Mouse (Mus musculus) hindbrain, embryonic 15.5 days (tissue): ENCODE data around the gene Cd320. TPM values are rescaled to one million over a fixed set of nuclear protein-coding genes. Genes with fewer than 3 reads are reported as not detected.
"Not testable (repeated sequence)": the region's sequence is repeated elsewhere in the genome, so short reads cannot be mapped to it uniquely, and the experiment has no call there.

Source experiments
- ATAC-seq: fragments of 200-750 bp; cut with Nextera tagmentation; 2 replicates; pipeline ENCODE4 v1.8.0; 2017; ENCODE audit warnings: low read depth, moderate number of reproducible peaks, moderate TSS enrichment; ENCODE audit not compliant: low FRiP score
- H3K27ac ChIP-seq: fragments of 300-500 bp; sonication (generic); replicated peaks from 2 replicates; pipeline ENCODE4 v1.5.1; 2015; ENCODE audit warnings: mild to moderate bottlenecking, inconsistent platforms
- H3K27me3 ChIP-seq: fragments of 300-500 bp; sonication (generic); 2 replicates; pipeline ENCODE4 v1.6.1; 2015; ENCODE audit warnings: control low read depth, inconsistent platforms
- H3K36me3 ChIP-seq: fragments of 300-500 bp; sonication (generic); 2 replicates; pipeline ENCODE4 v1.6.1; 2015; ENCODE audit warnings: control low read depth, inconsistent platforms
- H3K4me1 ChIP-seq: fragments of 300-500 bp; sonication (generic); replicated peaks from 2 replicates; pipeline ENCODE4 v1.6.1; 2015; ENCODE audit warnings: control low read depth, inconsistent platforms
- H3K4me2 ChIP-seq: fragments of 300-500 bp; sonication (generic); 2 replicates; pipeline ENCODE4 v1.6.1; 2015; ENCODE audit warnings: moderate library complexity, mild to moderate bottlenecking, inconsistent platforms
- H3K4me3 ChIP-seq: fragments of 300-500 bp; sonication (generic); 2 replicates; pipeline ENCODE4 v1.5.1; 2015; ENCODE audit warnings: mild to moderate bottlenecking, inconsistent platforms
- H3K9ac ChIP-seq: fragments of 300-500 bp; sonication (generic); 2 replicates; pipeline ENCODE4 v1.6.1; 2015; ENCODE audit warnings: inconsistent platforms
- H3K9me3 ChIP-seq: fragments of 300-500 bp; sonication (generic); 2 replicates; pipeline ENCODE4 v1.6.1; 2016; ENCODE audit warnings: control low read depth, inconsistent platforms
- WGBS: fragments of 180-500 bp; shearing (Covaris S2); methylation state at CpG from one replicate; pipeline ENCODE4 v1.1.7; 2015; 5-methylcytosine and 5-hydroxymethylcytosine counted together
- polyA plus RNA-seq: library from polyadenylated mRNA; unstranded; fragments of >200 nt; fragmentation: Nextera tagmentation; extraction: Ambion mirVana; gene quantifications from 2 replicates; pipeline ENCODE4 v1.2.1, GENCODE M21; 2015

Gene Cd320
- polyA plus RNA-seq, 1 experiment from 2014 or later: 54.7 TPM

- Histone ChIP-seq H3K4me3 (no peak overlapping the region), H3K27ac (no peak overlapping the region), H3K27me3 (no peaks in the 10 kb centered on the region), H3K36me3 (peaks cover 42% of the 10 kb centered on the region), H3K4me2 (no peak overlapping the region), H3K4me1 (peaks cover 11% of the 10 kb centered on the region), H3K9me3 (no peaks in the 10 kb centered on the region), H3K9ac (no peak overlapping the region)
- ATAC-seq: no peak
- 92% methylated on average over 10 of the region's 10 CpGs for WGBS
Observed at GRCm38 (mm10) chr17:33829561-33829960, 13.3 kb upstream of the Cd320 start.

- H3K4me2 ChIP-seq: peak overlapping the region; percentile 81
- no peaks in the 10 kb centered on the region for H3K27me3 ChIP-seq
- peaks cover 18% of the 10 kb centered on the region for H3K36me3 ChIP-seq
- 82% methylated on average over 1 of the region's 1 CpGs for WGBS
- ATAC-seq: no peak
- H3K4me1 ChIP-seq: peaks cover 18% of the 10 kb centered on the region
- no peaks in the 10 kb centered on the region for H3K9me3 ChIP-seq
- H3K9ac ChIP-seq: peak overlapping the region; percentile 80; the same call in 1 of the 2 replicates
- H3K27ac ChIP-seq: no peak overlapping the region
- H3K4me3 ChIP-seq: peak overlapping the region; percentile 94
Observed at GRCm38 (mm10) chr17:33844196-33844595, 1.3 kb downstream of the Cd320 start.

- Histone ChIP-seq H3K4me3 (no peak overlapping the region), H3K9me3 (no peaks in the 10 kb centered on the region), H3K27ac (no peak overlapping the region), H3K4me2 (no peak overlapping the region), H3K27me3 (no peaks in the 10 kb centered on the region), H3K4me1 (peaks cover 18% of the 10 kb centered on the region), H3K36me3 (peaks cover 25% of the 10 kb centered on the region), H3K9ac (no peak overlapping the region)
- ATAC-seq: no peak
- WGBS: 95% methylated on average over 8 of the region's 8 CpGs
Observed at GRCm38 (mm10) chr17:33848139-33848538, 5.2 kb downstream of the Cd320 start.

- no peaks in the 10 kb centered on the region for H3K4me1 ChIP-seq
- no peak overlapping the region for H3K4me2 ChIP-seq
- H3K9ac ChIP-seq: no peak overlapping the region
- no peaks in the 10 kb centered on the region for H3K9me3 ChIP-seq
- H3K27me3 ChIP-seq: no peaks in the 10 kb centered on the region
- no peak for ATAC-seq
- no peak overlapping the region for H3K27ac ChIP-seq
- no peak overlapping the region for H3K4me3 ChIP-seq
- peaks cover 25% of the 10 kb centered on the region for H3K36me3 ChIP-seq
- WGBS: 75% methylated on average over 1 of the region's 1 CpGs
Observed at GRCm38 (mm10) chr17:33851331-33851730, 8.4 kb downstream of the Cd320 start.

GRCm38 (mm10) chr17:33857816-33858215 is 14.9 kb downstream of the Cd320 start:
- Histone ChIP-seq H3K36me3 (no peaks in the 10 kb centered on the region), H3K4me3 (no peak overlapping the region), H3K27ac (no peak overlapping the region), H3K27me3 (no peaks in the 10 kb centered on the region), H3K9me3 (0 out of 2 replicates have a peak, but pooled peaks cover 4% of the 10 kb centered on the region), H3K9ac (no peak overlapping the region), H3K4me2 (no peak overlapping the region), H3K4me1 (no peaks in the 10 kb centered on the region)
- WGBS: 56% methylated on average over 4 of the region's 4 CpGs
- ATAC-seq: no peak

- 35% methylated on average over 9 of the region's 9 CpGs for WGBS
- Histone ChIP-seq H3K4me1 (no peaks in the 10 kb centered on the region), H3K9me3 (no peaks in the 10 kb centered on the region), H3K36me3 (no peaks in the 10 kb centered on the region), H3K4me2 (no peak overlapping the region), H3K4me3 (no peak overlapping the region), H3K9ac (no peak overlapping the region), H3K27ac (no peak overlapping the region), H3K27me3 (no peaks in the 10 kb centered on the region)
- no peak for ATAC-seq
Observed at GRCm38 (mm10) chr17:33865330-33866030, 22.6 kb downstream of the Cd320 start.

GRCm38 (mm10) chr17:33873537-33873936 is 30.6 kb downstream of the Cd320 start, which contains the start of gene Gm7029:
Gene Gm7029, plus strand, starts transcription at chr17:33873837.
- H3K9me3 ChIP-seq, H3K4me3 ChIP-seq, ATAC-seq, H3K4me2 ChIP-seq, H3K36me3 ChIP-seq, H3K9ac ChIP-seq, H3K27me3 ChIP-seq, H3K27ac ChIP-seq, H3K4me1 ChIP-seq: not testable (repeated sequence)
- WGBS: 87% methylated on average over 3 of the region's 12 CpGs

- ATAC-seq: no peak
- no peak overlapping the region for H3K4me2 ChIP-seq
- no peaks in the 10 kb centered on the region for H3K36me3 ChIP-seq
- H3K27me3 ChIP-seq: no peaks in the 10 kb centered on the region
- WGBS: 85% methylated on average over 11 of the region's 11 CpGs
- H3K27ac ChIP-seq: no peak overlapping the region
- no peaks in the 10 kb centered on the region for H3K9me3 ChIP-seq
- no peak overlapping the region for H3K9ac ChIP-seq
- no peak overlapping the region for H3K4me3 ChIP-seq
- no peaks in the 10 kb centered on the region for H3K4me1 ChIP-seq
Observed at GRCm38 (mm10) chr17:33874411-33874810, 31.5 kb downstream of the Cd320 start.

GRCm38 (mm10) chr17:33875797-33876196 is 32.9 kb downstream of the Cd320 start:
- WGBS: 82% methylated on average over 5 of the region's 5 CpGs
- not testable (repeated sequence) for ATAC-seq, H3K27me3 ChIP-seq, H3K9ac ChIP-seq, H3K4me2 ChIP-seq, H3K4me1 ChIP-seq, H3K36me3 ChIP-seq, H3K27ac ChIP-seq, H3K4me3 ChIP-seq, H3K9me3 ChIP-seq

- not testable (repeated sequence) for H3K27ac ChIP-seq, H3K27me3 ChIP-seq, ATAC-seq, H3K4me2 ChIP-seq, H3K4me3 ChIP-seq, H3K9me3 ChIP-seq, H3K9ac ChIP-seq, H3K36me3 ChIP-seq, H3K4me1 ChIP-seq
- 97% methylated on average over 10 of the region's 11 CpGs for WGBS
Observed at GRCm38 (mm10) chr17:33884320-33884719, 41.4 kb downstream of the Cd320 start.

GRCm38 (mm10) chr17:33887802-33888201 is 44.9 kb downstream of the Cd320 start:
- WGBS: 76% methylated on average over 2 of the region's 2 CpGs
- ATAC-seq: not testable (repeated sequence)

GRCm38 (mm10) chr17:33888230-33888629 is 45.3 kb downstream of the Cd320 start:
- not testable (repeated sequence) for H3K9ac ChIP-seq

More at GRCm38 (mm10) chr17:33887802-33888201, 44.9 kb downstream of the Cd320 start:
- H3K27me3 ChIP-seq, H3K36me3 ChIP-seq, H3K9ac ChIP-seq, H3K9me3 ChIP-seq, H3K27ac ChIP-seq, H3K4me3 ChIP-seq, H3K4me1 ChIP-seq, H3K4me2 ChIP-seq: not testable (repeated sequence)

More at GRCm38 (mm10) chr17:33888230-33888629, 45.3 kb downstream of the Cd320 start:
- ATAC-seq, H3K9me3 ChIP-seq, H3K4me3 ChIP-seq, H3K36me3 ChIP-seq, H3K27me3 ChIP-seq, H3K27ac ChIP-seq, H3K4me2 ChIP-seq, H3K4me1 ChIP-seq: not testable (repeated sequence)
